Mouse (Mus musculus) heart, postnatal 4 days (tissue): ENCODE results near the gene Snx18. TPM values are rescaled to one million over a fixed set of nuclear protein-coding genes. Genes with fewer than 3 reads are reported as not detected.

Experiments used
- DNase-seq: peaks from one replicate; pipeline ENCODE4 v3.0.0; 2021
- total RNA-seq, 2 experiments: library from RNA; stranded (reverse); gene quantifications; 2 replicates each; pipeline ENCODE4 v1.2.3; 2021

Gene Snx18
- total RNA-seq, 2 experiments from 2014 or later: 32.6 to 34.4 TPM

- DNase-seq: no peak
Observed at GRCm38 (mm10) chr13:113596821-113597541, 21.4 kb downstream of the Snx18 start.

GRCm38 (mm10) chr13:113595987-113596386, 22.4 kb downstream of the Snx18 start:
- DNase-seq: no peak

- no peak for DNase-seq
Observed at GRCm38 (mm10) chr13:113595219-113595618, 23.1 kb downstream of the Snx18 start.

GRCm38 (mm10) chr13:113594361-113594760, 24.0 kb downstream of the Snx18 start:
- DNase-seq: no peak

GRCm38 (mm10) chr13:113593711-113594110, 24.7 kb downstream of the Snx18 start:
- DNase-seq: no peak

GRCm38 (mm10) chr13:113592703-113593200, 25.6 kb downstream of the Snx18 start:
- DNase-seq: no peak

- DNase-seq: no peak
Observed at GRCm38 (mm10) chr13:113591336-113591735, 27.0 kb downstream of the Snx18 start.

GRCm38 (mm10) chr13:113590216-113590615, 28.1 kb downstream of the Snx18 start:
- DNase-seq: no peak

GRCm38 (mm10) chr13:113589499-113589898, 28.9 kb downstream of the Snx18 start:
- DNase-seq: peak; percentile 69

- no peak for DNase-seq
Observed at GRCm38 (mm10) chr13:113587200-113587936, 31.0 kb downstream of the Snx18 start.

- DNase-seq: no peak
Observed at GRCm38 (mm10) chr13:113585606-113586005, 32.8 kb downstream of the Snx18 start.

- no peak for DNase-seq
Observed at GRCm38 (mm10) chr13:113584431-113584830, 33.9 kb downstream of the Snx18 start.

- DNase-seq: no peak
Observed at GRCm38 (mm10) chr13:113583563-113583962, 34.8 kb downstream of the Snx18 start.

- no peak for DNase-seq
Observed at GRCm38 (mm10) chr13:113582024-113582423, 36.3 kb downstream of the Snx18 start.

GRCm38 (mm10) chr13:113581436-113581835, 36.9 kb downstream of the Snx18 start:
- DNase-seq: no peak

GRCm38 (mm10) chr13:113580400-113580790, 38.0 kb downstream of the Snx18 start:
- no peak for DNase-seq

- no peak for DNase-seq
Observed at GRCm38 (mm10) chr13:113579788-113580399, 38.5 kb downstream of the Snx18 start.

GRCm38 (mm10) chr13:113574232-113574631, 44.1 kb downstream of the Snx18 start:
- no peak for DNase-seq

- DNase-seq: no peak
Observed at GRCm38 (mm10) chr13:113573377-113573776, 45.0 kb downstream of the Snx18 start.

GRCm38 (mm10) chr13:113572046-113572686, 46.2 kb downstream of the Snx18 start:
- DNase-seq: peak; percentile 26

GRCm38 (mm10) chr13:113569526-113569925, 48.8 kb downstream of the Snx18 start:
- DNase-seq: no peak

GRCm38 (mm10) chr13:113566951-113567350, 51.4 kb downstream of the Snx18 start:
- DNase-seq: no peak

- no peak for DNase-seq
Observed at GRCm38 (mm10) chr13:113566411-113566810, 52.0 kb downstream of the Snx18 start.
